Mouse (Mus musculus): ENCODE results near the gene Cryl1. TPM values are rescaled to one million over a fixed set of nuclear protein-coding genes. Genes with fewer than 3 reads are reported as not detected.

The Cryl1 gene
- total RNA-seq, 2 experiments from 2014 or later = 17.4 to 22.3 TPM

GRCm38 (mm10) chr14:57376956-57377355 lies 21.4 kb downstream of the Cryl1 start:
- intact Hi-C loops (cut with DNase I) = loop anchor here (10.0 kb wide), 1 partner anchor 238 kb away; no protein-coding TSS in a partner anchor
- DNase-seq (ENCODE audit: low spot score in 2 of 2) = no peak

- intact Hi-C loops (cut with DNase I) = loop anchor here (10.0 kb wide), 1 partner anchor 239 kb away; no protein-coding TSS in a partner anchor
- no peak for DNase-seq (ENCODE audit: low spot score in 2 of 2)
Observed at GRCm38 (mm10) chr14:57376016-57376415, 22.3 kb downstream of the Cryl1 start.

GRCm38 (mm10) chr14:57375205-57375604 lies 23.1 kb downstream of the Cryl1 start:
- intact Hi-C loops (cut with DNase I) = loop anchor here (10.0 kb wide), 1 partner anchor 240 kb away; no protein-coding TSS in a partner anchor
- DNase-seq (ENCODE audit: low spot score in 2 of 2) = no peak

GRCm38 (mm10) chr14:57372348-57373102 lies 25.8 kb downstream of the Cryl1 start:
- intact Hi-C loops (cut with DNase I) = loop anchor here (2.0 to 10.0 kb wide), 2 partner anchors 34 to 242 kb away; no protein-coding TSS in a partner anchor
- peak; percentile 41 to 64 for DNase-seq (ENCODE audit: low spot score in 2 of 2)

GRCm38 (mm10) chr14:57367327-57367726 lies 31.0 kb downstream of the Cryl1 start:
- intact Hi-C loops (cut with DNase I) = no loop called here
- DNase-seq (ENCODE audit: low spot score in 2 of 2) = no peak

- DNase-seq (ENCODE audit: low spot score in 2 of 2) = no peak
- intact Hi-C loops (cut with DNase I) = no loop called here
Observed at GRCm38 (mm10) chr14:57366724-57367123, 31.6 kb downstream of the Cryl1 start.

- DNase-seq (ENCODE audit: low spot score in 2 of 2) = no peak
- intact Hi-C loops (cut with DNase I) = no loop called here
Observed at GRCm38 (mm10) chr14:57365341-57365740, 33.0 kb downstream of the Cryl1 start.

GRCm38 (mm10) chr14:57363833-57364232 lies 34.5 kb downstream of the Cryl1 start:
- DNase-seq (ENCODE audit: low spot score in 2 of 2) = no peak
- intact Hi-C loops (cut with DNase I) = loop anchor here (5.0 kb wide), 1 partner anchor 257 kb away; no protein-coding TSS in a partner anchor

GRCm38 (mm10) chr14:57362726-57363660 lies 35.3 kb downstream of the Cryl1 start:
- DNase-seq (ENCODE audit: low spot score in 2 of 2) = peak; percentile 65 to 66
- intact Hi-C loops (cut with DNase I) = loop anchor here (5.0 kb wide), 1 partner anchor 256 kb away; no protein-coding TSS in a partner anchor

GRCm38 (mm10) chr14:57357030-57357429 lies 41.3 kb downstream of the Cryl1 start:
- no peak for DNase-seq (ENCODE audit: low spot score in 2 of 2)
- intact Hi-C loops (cut with DNase I) = no loop called here

- intact Hi-C loops (cut with DNase I) = no loop called here
- no peak for DNase-seq (ENCODE audit: low spot score in 2 of 2)
Observed at GRCm38 (mm10) chr14:57351521-57352235, 46.7 kb downstream of the Cryl1 start.

- intact Hi-C loops (cut with DNase I) = no loop called here
Observed at GRCm38 (mm10) chr14:57349955-57350354, 48.4 kb downstream of the Cryl1 start.

GRCm38 (mm10) chr14:57348155-57348554 lies 50.2 kb downstream of the Cryl1 start:
- intact Hi-C loops (cut with DNase I) = no loop called here
- no peak for DNase-seq (ENCODE audit: low spot score in 2 of 2)

More at GRCm38 (mm10) chr14:57349955-57350354, 48.4 kb downstream of the Cryl1 start:
- no peak for DNase-seq (ENCODE audit: low spot score in 2 of 2)

- intact Hi-C loops (cut with DNase I) = no loop called here
- no peak for DNase-seq (ENCODE audit: low spot score in 2 of 2)
Observed at GRCm38 (mm10) chr14:57346135-57346534, 52.2 kb downstream of the Cryl1 start.

- intact Hi-C loops (cut with DNase I) = no loop called here
- DNase-seq (ENCODE audit: low spot score in 2 of 2) = no peak
Observed at GRCm38 (mm10) chr14:57344781-57345492, 53.4 kb downstream of the Cryl1 start.

GRCm38 (mm10) chr14:57343057-57343750 lies 55.1 kb downstream of the Cryl1 start:
- no peak for DNase-seq (ENCODE audit: low spot score in 2 of 2)
- intact Hi-C loops (cut with DNase I) = no loop called here

- intact Hi-C loops (cut with DNase I) = no loop called here
- DNase-seq (ENCODE audit: low spot score in 2 of 2) = no peak
Observed at GRCm38 (mm10) chr14:57342316-57343055, 55.8 kb downstream of the Cryl1 start.

GRCm38 (mm10) chr14:57338666-57339065 lies 59.7 kb downstream of the Cryl1 start:
- no peak for DNase-seq (ENCODE audit: low spot score in 2 of 2)
- intact Hi-C loops (cut with DNase I) = no loop called here
